Mouse (Mus musculus) neural tube, embryonic 14.5 days (tissue): ENCODE data around the gene Asap2. TPM values are rescaled to one million over a fixed set of nuclear protein-coding genes. Genes with fewer than 3 reads are reported as not detected.

Experiments used
- ATAC-seq: fragments of 200-750 bp; cut with Nextera tagmentation; 2 replicates; pipeline ENCODE4 v1.8.0; 2017; ENCODE audit warnings: low read depth, mild to moderate bottlenecking, moderate TSS enrichment, moderate library complexity
- H3K27ac ChIP-seq: fragments of 300-500 bp; sonication (generic); 2 replicates; pipeline ENCODE4 v1.5.1; 2014; ENCODE audit warnings: low read depth, mild to moderate bottlenecking, control low read depth, low read length, moderate library complexity, mixed read lengths
- H3K27me3 ChIP-seq: fragments of 300-500 bp; sonication (generic); 2 replicates; pipeline ENCODE4 v1.6.1; 2014; ENCODE audit warnings: low read length; ENCODE audit not compliant: control insufficient read depth, insufficient read depth
- H3K36me3 ChIP-seq: fragments of 300-500 bp; sonication (generic); 2 replicates; pipeline ENCODE4 v1.6.1; 2014; ENCODE audit warnings: low read length, mixed read lengths; ENCODE audit not compliant: control insufficient read depth, insufficient read depth
- H3K4me1 ChIP-seq: fragments of 300-500 bp; sonication (generic); 2 replicates; pipeline ENCODE4 v1.6.1; 2014; ENCODE audit warnings: low read length; ENCODE audit not compliant: control insufficient read depth, insufficient read depth
- H3K4me2 ChIP-seq: fragments of 300-500 bp; sonication (generic); 2 replicates; pipeline ENCODE4 v1.6.1; 2014; ENCODE audit warnings: mild to moderate bottlenecking, low read depth, low read length, control low read depth
- H3K4me3 ChIP-seq: fragments of 300-500 bp; sonication (generic); 2 replicates; pipeline ENCODE4 v1.5.1; 2014; ENCODE audit warnings: low read depth, low read length, control low read depth, mixed read lengths
- H3K9ac ChIP-seq: fragments of 300-500 bp; sonication (generic); replicated peaks from 2 replicates; pipeline ENCODE4 v1.6.1; 2014; ENCODE audit warnings: low read depth, mild to moderate bottlenecking, control low read depth, low read length, mixed read lengths
- H3K9me3 ChIP-seq: fragments of 300-500 bp; sonication (generic); 2 replicates; pipeline ENCODE4 v1.6.1; 2016; ENCODE audit warnings: low read length; ENCODE audit not compliant: control insufficient read depth
- WGBS: fragments of 180-500 bp; shearing (Covaris S2); extraction: QIAGEN DNeasy Blood & Tissue Kit; methylation state at CpG from one replicate; pipeline ENCODE4 v1.1.7; 2014; 5-methylcytosine and 5-hydroxymethylcytosine counted together
- polyA plus RNA-seq: library from polyadenylated mRNA; unstranded; fragments of >200 nt; fragmentation: Nextera tagmentation; extraction: Ambion mirVana; gene quantifications from 2 replicates; pipeline ENCODE4 v1.2.1, GENCODE M21; 2014

The Asap2 gene
- polyA plus RNA-seq, 1 experiment from 2014 or later, result 19.7 TPM

GRCm38 (mm10) chr12:21128930-21129869, 138.9 kb downstream of the Asap2 start:
- no peak overlapping the region for H3K4me2 ChIP-seq
- no peak overlapping the region for H3K9ac ChIP-seq
- no peaks in the 10 kb centered on the region for H3K36me3 ChIP-seq
- H3K27ac ChIP-seq, result no peak overlapping the region
- peaks cover 35% of the 10 kb centered on the region for H3K4me1 ChIP-seq
- no peak for ATAC-seq
- H3K4me3 ChIP-seq, result no peak overlapping the region
- H3K27me3 ChIP-seq, result no peaks in the 10 kb centered on the region
- H3K9me3 ChIP-seq, result no peaks in the 10 kb centered on the region
- 87% methylated on average over 9 of the region's 9 CpGs for WGBS

DNA sequence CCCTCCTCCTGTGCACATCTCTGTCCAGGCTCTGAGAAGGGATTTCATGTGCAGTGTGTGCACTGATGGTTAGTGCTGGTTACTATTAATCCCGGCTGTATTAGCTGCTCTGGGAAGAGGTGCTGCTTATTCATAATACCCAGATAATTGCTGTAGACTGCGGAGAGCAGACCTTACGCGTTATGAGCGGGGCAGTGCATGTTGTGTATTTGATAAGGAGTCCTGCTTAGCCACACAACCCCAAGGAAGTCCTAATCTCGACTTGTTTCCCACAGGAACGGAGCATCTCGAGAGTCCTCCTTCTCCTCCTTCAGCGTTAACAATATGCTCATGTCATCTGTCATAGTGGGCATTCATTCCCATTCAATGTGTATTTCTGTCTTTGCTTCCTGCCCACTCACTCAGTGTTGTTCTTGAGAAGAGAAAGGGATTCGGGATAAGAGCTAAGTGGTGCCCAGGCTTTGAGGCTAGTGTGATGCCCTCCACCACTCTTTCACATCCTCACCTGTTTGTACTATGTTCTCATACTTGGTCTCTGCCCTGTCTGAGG, 140.1 kb downstream of the Asap2 start:
- no peaks in the 10 kb centered on the region for H3K36me3 ChIP-seq
- ATAC-seq, result no peak
- H3K27ac ChIP-seq, result no peak overlapping the region
- 87% methylated on average over 10 of the region's 10 CpGs for WGBS
- no peak overlapping the region for H3K4me3 ChIP-seq
- peaks cover 35% of the 10 kb centered on the region for H3K4me1 ChIP-seq
- no peaks in the 10 kb centered on the region for H3K27me3 ChIP-seq
- H3K9me3 ChIP-seq, result no peaks in the 10 kb centered on the region
- H3K4me2 ChIP-seq, result no peak overlapping the region
- no peak overlapping the region for H3K9ac ChIP-seq

- ATAC-seq, result no peak
- H3K4me1 ChIP-seq, result peaks cover 34% of the 10 kb centered on the region
- no peak overlapping the region for H3K27ac ChIP-seq
Measured at GRCm38 (mm10) chr12:21132537-21132936, 142.3 kb downstream of the Asap2 start.

GRCm38 (mm10) chr12:21133031-21133430, 142.8 kb downstream of the Asap2 start:
- Histone ChIP-seq H3K27me3 (no peaks in the 10 kb centered on the region), H3K9ac (no peak overlapping the region), H3K4me3 (no peak overlapping the region), H3K9me3 (no peaks in the 10 kb centered on the region), H3K4me2 (no peak overlapping the region), H3K4me1 (peaks cover 34% of the 10 kb centered on the region), H3K36me3 (no peaks in the 10 kb centered on the region), H3K27ac (peak overlapping the region; percentile 16; the same call in 1 of the 2 replicates)
- 77% methylated on average over 4 of the region's 4 CpGs for WGBS
- ATAC-seq, result no peak

More at GRCm38 (mm10) chr12:21132537-21132936, 142.3 kb downstream of the Asap2 start:
- H3K27me3 ChIP-seq, result no peaks in the 10 kb centered on the region
- 37% methylated on average over 10 of the region's 10 CpGs for WGBS
- no peaks in the 10 kb centered on the region for H3K36me3 ChIP-seq
- H3K9ac ChIP-seq, result no peak overlapping the region
- no peaks in the 10 kb centered on the region for H3K9me3 ChIP-seq
- no peak overlapping the region for H3K4me3 ChIP-seq
- no peak overlapping the region for H3K4me2 ChIP-seq

GRCm38 (mm10) chr12:21133972-21134859, 144.0 kb downstream of the Asap2 start:
- peaks cover 38% of the 10 kb centered on the region for H3K4me1 ChIP-seq
- H3K4me2 ChIP-seq, result no peak overlapping the region
- no peak overlapping the region for H3K9ac ChIP-seq
- no peaks in the 10 kb centered on the region for H3K36me3 ChIP-seq
- 44% methylated on average over 17 of the region's 17 CpGs for WGBS
- no peak overlapping the region for H3K4me3 ChIP-seq
- H3K9me3 ChIP-seq, result no peaks in the 10 kb centered on the region
- ATAC-seq, result no peak
- no peak overlapping the region for H3K27ac ChIP-seq
- H3K27me3 ChIP-seq, result no peaks in the 10 kb centered on the region

- H3K27me3 ChIP-seq, result no peaks in the 10 kb centered on the region
- no peak overlapping the region for H3K4me2 ChIP-seq
- peak overlapping the region; percentile 12; the same call in 1 of the 2 replicates for H3K27ac ChIP-seq
- H3K9ac ChIP-seq, result no peak overlapping the region
- no peaks in the 10 kb centered on the region for H3K36me3 ChIP-seq
- WGBS, result 62% methylated on average over 8 of the region's 8 CpGs
- ATAC-seq, result no peak
- H3K4me3 ChIP-seq, result no peak overlapping the region
- H3K9me3 ChIP-seq, result no peaks in the 10 kb centered on the region
- H3K4me1 ChIP-seq, result peaks cover 53% of the 10 kb centered on the region
Measured at GRCm38 (mm10) chr12:21135651-21136461, 145.6 kb downstream of the Asap2 start.

- peak; percentile 47; the same call in 1 of the 2 replicates for ATAC-seq
- peaks cover 53% of the 10 kb centered on the region for H3K4me1 ChIP-seq
- no peak overlapping the region for H3K4me2 ChIP-seq
- no peak overlapping the region for H3K9ac ChIP-seq
- no peaks in the 10 kb centered on the region for H3K36me3 ChIP-seq
- H3K27me3 ChIP-seq, result no peaks in the 10 kb centered on the region
- H3K4me3 ChIP-seq, result no peak overlapping the region
- H3K9me3 ChIP-seq, result no peaks in the 10 kb centered on the region
- H3K27ac ChIP-seq, result peak overlapping the region; percentile 12; the same call in 1 of the 2 replicates
- 55% methylated on average over 2 of the region's 2 CpGs for WGBS
Measured at GRCm38 (mm10) chr12:21136462-21136751, 146.1 kb downstream of the Asap2 start.

GRCm38 (mm10) chr12:21139560-21139959, 149.3 kb downstream of the Asap2 start:
- H3K4me3 ChIP-seq, result no peak overlapping the region
- no peak overlapping the region for H3K9ac ChIP-seq
- 28% methylated on average over 4 of the region's 4 CpGs for WGBS
- no peak overlapping the region for H3K27ac ChIP-seq
- no peak overlapping the region for H3K4me2 ChIP-seq
- no peaks in the 10 kb centered on the region for H3K27me3 ChIP-seq
- H3K9me3 ChIP-seq, result no peaks in the 10 kb centered on the region
- peak; percentile 36; the same call in 1 of the 2 replicates for ATAC-seq
- H3K36me3 ChIP-seq, result no peaks in the 10 kb centered on the region
- peaks cover 36% of the 10 kb centered on the region for H3K4me1 ChIP-seq
